Mouse (Mus musculus) small intestine, adult 2 months (tissue): ENCODE data around the gene Rflna.

Experiments used
- CTCF ChIP-seq: fragments of 200-500 bp; IDR thresholded peaks from 2 replicates; pipeline ENCODE4 v1.5.1; 2012; ENCODE audit warnings: low read depth, mild to moderate bottlenecking, control low read depth, inconsistent platforms, low read length, moderate library complexity, mixed read lengths; ENCODE audit not compliant: insufficient replicate concordance, insufficient read length; ENCODE audit errors: extremely low read depth
- POLR2A ChIP-seq: fragments of 200-500 bp; IDR thresholded peaks from 2 replicates; pipeline ENCODE4 v1.6.1; 2012; ENCODE audit warnings: low read depth, mild to moderate bottlenecking, control low read depth, inconsistent platforms, low read length, moderate library complexity

DNA sequence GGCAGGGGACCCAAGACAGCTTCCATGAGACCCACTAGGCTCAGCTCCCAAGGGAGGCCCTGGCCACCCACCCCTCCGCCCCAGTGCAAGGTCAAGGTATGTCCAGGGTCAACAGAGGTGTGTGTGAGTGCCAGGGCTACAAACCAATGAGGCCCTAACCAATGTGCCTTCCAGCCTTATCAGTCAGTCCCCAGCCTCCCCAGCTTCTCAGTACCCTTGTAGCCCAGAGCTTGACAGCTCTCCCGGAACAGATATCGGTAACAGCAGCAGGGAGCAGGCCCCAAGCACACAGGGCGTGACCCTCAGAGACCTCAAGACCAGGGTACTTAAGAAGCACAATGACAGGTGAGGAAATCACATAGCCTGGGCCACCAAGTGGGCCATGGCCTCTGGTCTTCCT lies 46.5 kb downstream of the Rflna start:
- TF ChIP-seq CTCF = no peak
- TF ChIP-seq POLR2A = no peak
